Mouse (Mus musculus): ENCODE measurements around the gene Fgf3. TPM values are rescaled to one million over a fixed set of nuclear protein-coding genes. Genes with fewer than 3 reads are reported as not detected.

Fgf3 gene
- total RNA-seq, 2 experiments from 2014 or later, result 0.30 to 0.89 TPM

Other genes with a start within 250 kb of the Fgf3 start
- gene Ano1, start 86.1 kb upstream of the Fgf3 start, total RNA-seq (2021), result 10 to 100 TPM; 20.9 to 25.4 TPM
- not detected for gene Fgf4, start 9.3 kb downstream of the Fgf3 start, total RNA-seq (2021)
- not detected for gene Fgf15, start 58.4 kb downstream of the Fgf3 start, total RNA-seq (2021)
- 10 to 100 TPM; 20.5 to 24.1 TPM for gene LTO1, start 77.0 kb downstream of the Fgf3 start, total RNA-seq (2021)
- gene Ccnd1, start 101.8 kb downstream of the Fgf3 start, total RNA-seq (2021), result 100 to 1,000 TPM; 121 to 178 TPM

Measured in adrenal gland, postnatal 36 days (tissue).